Mouse (Mus musculus) stomach, postnatal 0 days (tissue): ENCODE data around the gene Gm10487. TPM values are rescaled to one million over a fixed set of nuclear protein-coding genes. Genes with fewer than 3 reads are reported as not detected.
"Not testable (repeated sequence)": the region's sequence is repeated elsewhere in the genome, so short reads cannot be mapped to it uniquely, and the experiment has no call there.

ENCODE experiments used
- ATAC-seq: fragments of 200-750 bp; cut with Nextera tagmentation; 2 replicates; pipeline ENCODE4 v1.8.0; 2017; ENCODE audit not compliant: low FRiP score, low TSS enrichment
- DNase-seq: peaks from one replicate; pipeline ENCODE4 v3.0.0-alpha.2; 2016; ENCODE audit warnings: low spot score
- H3K27ac ChIP-seq: fragments of 300-500 bp; sonication (generic); replicated peaks from 2 replicates; pipeline ENCODE4 v1.5.1; 2014; ENCODE audit warnings: mild to moderate bottlenecking, control low read depth
- H3K27me3 ChIP-seq: fragments of 300-500 bp; sonication (generic); 2 replicates; pipeline ENCODE4 v1.6.1; 2014; ENCODE audit warnings: low read length; ENCODE audit not compliant: control insufficient read depth, insufficient read depth
- H3K36me3 ChIP-seq: fragments of 300-500 bp; sonication (generic); 2 replicates; pipeline ENCODE4 v1.6.1; 2014; ENCODE audit warnings: low read length, mixed read lengths; ENCODE audit not compliant: control insufficient read depth, insufficient read depth
- H3K4me1 ChIP-seq: fragments of 300-500 bp; sonication (generic); replicated peaks from 2 replicates; pipeline ENCODE4 v1.6.1; 2014; ENCODE audit warnings: antibody characterized with exemption; ENCODE audit not compliant: control insufficient read depth, insufficient read depth
- H3K4me2 ChIP-seq: fragments of 300-500 bp; sonication (generic); replicated peaks from 2 replicates; pipeline ENCODE4 v1.6.1; 2014; ENCODE audit warnings: low read depth, mild to moderate bottlenecking, control low read depth, moderate library complexity
- H3K4me3 ChIP-seq: fragments of 300-500 bp; sonication (generic); 2 replicates; pipeline ENCODE4 v1.5.1; 2014; ENCODE audit warnings: low read depth, low read length, control low read depth
- H3K9ac ChIP-seq: fragments of 300-500 bp; sonication (generic); 2 replicates; pipeline ENCODE4 v1.6.1; 2014; ENCODE audit warnings: mild to moderate bottlenecking, low read length, control low read depth, mixed read lengths
- H3K9me3 ChIP-seq: fragments of 300-500 bp; sonication (generic); 2 replicates; pipeline ENCODE4 v1.6.1; 2016; ENCODE audit warnings: low read length; ENCODE audit not compliant: control insufficient read depth
- WGBS: fragments of 180-500 bp; shearing (Covaris S2); extraction: QIAGEN DNeasy Blood & Tissue Kit; methylation state at CpG from one replicate; pipeline ENCODE4 v1.1.7; 2014; 5-methylcytosine and 5-hydroxymethylcytosine counted together
- polyA plus RNA-seq: library from polyadenylated mRNA; unstranded; fragments of >200 nt; fragmentation: Nextera tagmentation; extraction: Ambion mirVana; gene quantifications from 2 replicates; pipeline ENCODE4 v1.2.1, GENCODE M21; 2015

Gm10487 gene
- polyA plus RNA-seq = not detected in 2 replicates

DNA sequence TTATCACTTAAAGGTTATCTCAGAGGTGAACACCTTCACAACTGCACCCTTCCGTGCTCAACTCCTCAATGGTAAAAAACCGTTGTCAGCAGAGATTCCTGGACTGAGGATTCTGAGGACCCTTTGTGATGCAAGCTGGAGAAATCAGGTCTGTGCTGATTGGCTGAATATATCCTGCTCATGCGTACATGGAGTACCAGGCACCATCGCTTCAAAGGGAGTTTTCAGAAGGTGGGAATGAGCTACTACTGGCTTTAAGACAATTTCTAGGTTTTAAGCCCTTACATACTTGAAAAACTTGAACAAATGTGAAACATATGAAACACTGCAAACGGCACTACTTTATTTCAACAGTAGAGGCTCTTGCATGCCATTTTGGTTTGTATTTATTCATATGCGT lies at the start of gene Gm10487:
TSS of gene Gm10487 (minus strand) at position 101 of the 400 bp plus-strand sequence.
- H3K27ac ChIP-seq, H3K27me3 ChIP-seq, DNase-seq, H3K9ac ChIP-seq, H3K4me3 ChIP-seq, H3K4me2 ChIP-seq, H3K4me1 ChIP-seq, H3K36me3 ChIP-seq, H3K9me3 ChIP-seq, ATAC-seq: not testable (repeated sequence)
- no CpG with 5 or more reads among the region's 6 CpGs for WGBS
